10 mouse cellular contexts compared by ENCODE assay signal in the genomic region with DNA sequence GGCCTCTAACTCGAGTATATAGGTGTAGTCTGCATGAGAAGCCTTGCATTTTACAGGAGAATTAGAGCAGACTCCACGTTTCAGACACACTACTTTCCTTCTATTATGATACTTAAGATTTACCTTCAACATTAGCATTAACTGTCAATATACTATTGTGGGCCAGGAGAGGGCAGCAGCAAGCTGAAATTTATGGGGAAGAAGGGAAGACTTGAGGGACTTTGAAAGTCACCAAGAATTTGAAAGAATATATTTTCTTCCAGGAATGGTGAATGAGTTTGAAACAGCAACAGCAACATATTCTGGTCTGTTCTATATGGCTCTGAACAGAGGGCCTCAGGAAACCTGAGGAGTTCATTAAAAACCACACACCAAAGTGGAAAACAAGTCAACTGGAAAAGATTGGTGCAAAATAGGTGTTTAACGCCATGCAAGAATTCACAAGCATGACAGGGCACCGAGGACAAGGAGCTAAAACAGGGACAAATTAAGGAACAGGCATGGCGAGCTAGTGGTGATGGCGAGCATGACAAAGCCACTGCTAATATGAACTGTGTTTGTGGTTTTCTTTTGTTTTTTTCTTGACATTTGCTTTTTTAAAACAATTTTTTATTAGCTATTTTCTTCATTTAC.
A peak's percentile ranks its signal among the peaks of the same experiment; 100 is the strongest.
DNase-seq lines count a peak whose midpoint lies in the region; ATAC-seq and TF ChIP-seq lines count a peak whose summit lies in the region.
"Had no signal": no experiment of that assay in that cellular context is flagged by ENCODE, and none has a peak within 500 bp of the region (broad histone marks: within the 10 kb centered on the region; RNA-seq: fewer than 3 reads in every experiment).

No protein-coding gene starts in this region.

- 35% methylated on average over 6 of the region's 6 CpGs for WGBS in kidney, embryonic 16.5 days
- 49% methylated on average over 6 of the region's 6 CpGs for whole genome bisulfite sequencing in embryonic facial prominence, embryonic 11.5 days

- no peaks in the 10 kb centered on the region for H3K9me3 ChIP-seq in kidney, embryonic 16.5 days (ENCODE audit: low read length)
- no peaks in the 10 kb centered on the region for H3K9me3 ChIP-seq in embryonic facial prominence, embryonic 11.5 days (replicated peaks; ENCODE audit: control insufficient read depth, low read length)
- H3K9me3 ChIP-seq: embryonic facial prominence, embryonic 13.5 days; neural tube, embryonic 13.5 days had no signal

- no peak overlapping the region for H3K9ac ChIP-seq in kidney, embryonic 16.5 days (replicated peaks; ENCODE audit: low read length)
- no peak overlapping the region for H3K9ac ChIP-seq in embryonic facial prominence, embryonic 11.5 days (replicated peaks; ENCODE audit: low read length)
- H3K9ac ChIP-seq: embryonic facial prominence, embryonic 13.5 days; neural tube, embryonic 13.5 days had no signal

- POLR2A ChIA-PET in Patski (lab: Charles Lee) = no interaction called here

- peak; percentile 34 for TF ChIP-seq CTCF in Patski (IDR thresholded peaks at IDR 0.05)

- no peak overlapping the region for H3K4me3 ChIP-seq in kidney, embryonic 16.5 days (ENCODE audit: low read length)
- H3K4me3 ChIP-seq in embryonic facial prominence, embryonic 11.5 days (ENCODE audit: low read depth, low read length) = no peak overlapping the region
- H3K4me3 ChIP-seq: embryonic facial prominence, embryonic 13.5 days; neural tube, embryonic 13.5 days had no signal

- no peak for DNase-seq in kidney, adult 18-20 months
- DNase-seq in Patski (ENCODE audit: low read depth, low spot score) = no peak
- DNase-seq in embryonic facial prominence, embryonic 11.5 days (ENCODE audit: low spot score) = peak; percentile 64
- DNase-seq in left cerebral cortex, adult 18-20 months (ENCODE audit: low spot score in 2 of 2) = peak; percentile 53 to 62
- no peak for DNase-seq in spleen, adult 18-20 months
- DNase-seq in spleen, adult 12 weeks (ENCODE audit: low spot score) = no peak

- H3K27me3 ChIP-seq in kidney, embryonic 16.5 days (ENCODE audit: insufficient read depth, low read length) = no peaks in the 10 kb centered on the region
- peaks cover 3% of the 10 kb centered on the region for H3K27me3 ChIP-seq in Patski
- H3K27me3 ChIP-seq in embryonic facial prominence, embryonic 11.5 days (ENCODE audit: control insufficient read depth, insufficient read depth, low read length) = no peaks in the 10 kb centered on the region
- H3K27me3 ChIP-seq: embryonic facial prominence, embryonic 13.5 days; neural tube, embryonic 13.5 days had no signal

- CTCF ChIA-PET in Patski (lab: Charles Lee) = interaction anchor here (0.7 kb wide), 1 partner anchor 13 kb away, joined by 3 read pairs; no protein-coding TSS in a partner anchor

- no peak overlapping the region for H3K4me2 ChIP-seq in kidney, embryonic 16.5 days (replicated peaks; ENCODE audit: low read depth, low read length)
- H3K4me2 ChIP-seq in embryonic facial prominence, embryonic 11.5 days (ENCODE audit: low read depth, low read length) = no peak overlapping the region
- H3K4me2 ChIP-seq: embryonic facial prominence, embryonic 13.5 days; neural tube, embryonic 13.5 days had no signal

- H3K36me3 ChIP-seq in kidney, embryonic 16.5 days (ENCODE audit: insufficient read depth, low read length) = no peaks in the 10 kb centered on the region
- no peaks in the 10 kb centered on the region for H3K36me3 ChIP-seq in embryonic facial prominence, embryonic 11.5 days (replicated peaks; ENCODE audit: control insufficient read depth, insufficient read depth, low read depth, low read length)
- H3K36me3 ChIP-seq: embryonic facial prominence, embryonic 13.5 days; neural tube, embryonic 13.5 days had no signal

- ATAC-seq in kidney, embryonic 16.5 days (ENCODE audit: low FRiP score, low TSS enrichment) = peak; percentile 39; the same call in 1 of the 2 replicates
- no peak for ATAC-seq in Patski
- ATAC-seq in embryonic facial prominence, embryonic 11.5 days (replicated peaks; ENCODE audit: insufficient number of reproducible peaks, low FRiP score, low TSS enrichment, low read depth) = no peak
- no peak for ATAC-seq in activated CD4-positive, CD25-positive, alpha-beta regulatory T cell, adult 4 months

- no peak overlapping the region for H3K27ac ChIP-seq in kidney, embryonic 16.5 days (ENCODE audit: low read length)
- H3K27ac ChIP-seq in embryonic facial prominence, embryonic 11.5 days (replicated peaks; ENCODE audit: low read depth, low read length) = no peak overlapping the region
- H3K27ac ChIP-seq: embryonic facial prominence, embryonic 13.5 days; neural tube, embryonic 13.5 days had no signal

- no peaks in the 10 kb centered on the region; the same call in 1 of the 2 replicates for H3K4me1 ChIP-seq in kidney, embryonic 16.5 days (ENCODE audit: insufficient read depth, low read length)
- H3K4me1 ChIP-seq in embryonic facial prominence, embryonic 11.5 days (ENCODE audit: control insufficient read depth, insufficient read depth, low read length) = no peaks in the 10 kb centered on the region
- H3K4me1 ChIP-seq: embryonic facial prominence, embryonic 13.5 days; neural tube, embryonic 13.5 days had no signal

- in situ Hi-C loops in Patski (cut with MboI; ENCODE audit: low pct_unique_long_range_greater_than_20kb) = loop anchor here (25.0 kb wide), 1 partner anchor 1432 kb away; no protein-coding TSS in a partner anchor

Comparison
In these comparisons a context has a peak if more than half of its experiments do, and no peak if none do; other contexts are left out.
1. DNase-seq: peak in embryonic facial prominence, embryonic 11.5 days (single experiment) and left cerebral cortex, adult 18-20 months (2 of 2); none in kidney, adult 18-20 months (single experiment), Patski (single experiment), spleen, adult 18-20 months (0 of 2) and spleen, adult 12 weeks (single experiment).